Mouse (Mus musculus) midbrain, embryonic 10.5 days (tissue): ENCODE results near the gene Qpct. TPM values are rescaled to one million over a fixed set of nuclear protein-coding genes. Genes with fewer than 3 reads are reported as not detected.

Source experiments
- DNase-seq: peaks from one replicate; pipeline ENCODE4 v3.0.0-alpha.2; 2017; ENCODE audit warnings: low spot score
- H3K27ac ChIP-seq: fragments of 300-500 bp; sonication (generic); replicated peaks from 2 replicates; pipeline ENCODE4 v1.5.1; 2016; ENCODE audit warnings: mild to moderate bottlenecking
- H3K27me3 ChIP-seq: fragments of 300-500 bp; sonication (generic); 2 replicates; pipeline ENCODE4 v1.6.1; 2016; ENCODE audit warnings: low read depth, mild to moderate bottlenecking; ENCODE audit not compliant: poor library complexity, severe bottlenecking
- H3K36me3 ChIP-seq: fragments of 300-500 bp; sonication (generic); 2 replicates; pipeline ENCODE4 v1.6.1; 2016; ENCODE audit warnings: mild to moderate bottlenecking, moderate library complexity
- H3K4me1 ChIP-seq: fragments of 300-500 bp; sonication (generic); 2 replicates; pipeline ENCODE4 v1.6.1; 2016
- H3K4me3 ChIP-seq: fragments of 300-500 bp; sonication (generic); 2 replicates; pipeline ENCODE4 v1.5.1; 2016; ENCODE audit warnings: mild to moderate bottlenecking, moderate library complexity
- H3K9me3 ChIP-seq: fragments of 300-500 bp; sonication (generic); replicated peaks from 2 replicates; pipeline ENCODE4 v1.6.1; 2016; ENCODE audit warnings: mild to moderate bottlenecking
- WGBS: fragments of 180-500 bp; shearing (Covaris S2); methylation state at CpG from one replicate; pipeline ENCODE4 v1.1.7; 2016; 5-methylcytosine and 5-hydroxymethylcytosine counted together
- polyA plus RNA-seq: library from polyadenylated mRNA; unstranded; fragments of >200 nt; fragmentation: Nextera tagmentation; extraction: Ambion mirVana; gene quantifications from 2 replicates; pipeline ENCODE4 v1.2.1, GENCODE M21; 2016

Qpct gene
- polyA plus RNA-seq, 1 experiment from 2014 or later, result 5.8 TPM

DNA sequence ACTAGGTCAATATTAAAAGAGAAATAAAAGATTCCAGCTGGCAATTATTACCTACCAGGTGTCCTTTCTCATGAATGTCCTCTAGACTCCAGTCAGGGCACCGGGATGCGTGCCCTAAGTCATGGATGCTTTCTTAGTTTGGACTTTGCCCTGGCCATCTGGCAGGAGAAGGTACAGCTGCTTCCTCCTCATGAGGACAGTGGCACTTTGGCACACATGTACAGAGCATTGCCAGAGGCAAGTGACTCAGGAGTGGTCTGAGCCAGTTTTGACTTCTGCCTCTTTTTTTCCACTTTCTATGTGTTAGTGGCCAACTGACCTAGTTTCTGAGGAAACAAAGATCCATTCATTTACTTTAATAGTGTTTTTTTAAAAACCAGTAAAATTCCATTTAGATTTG, 84.7 kb downstream of the Qpct start:
- H3K36me3 ChIP-seq, result no peaks in the 10 kb centered on the region
- H3K27me3 ChIP-seq, result no peaks in the 10 kb centered on the region
- no peak overlapping the region for H3K27ac ChIP-seq
- 98% methylated on average over 2 of the region's 2 CpGs for WGBS
- no peaks in the 10 kb centered on the region for H3K4me1 ChIP-seq
- no peak for DNase-seq
- no peak overlapping the region for H3K4me3 ChIP-seq
- no peaks in the 10 kb centered on the region for H3K9me3 ChIP-seq

Other genes starting within 250 kb of the Qpct start
- gene Heatr5b, start 216.5 kb upstream of the Qpct start, polyA plus RNA-seq, result 12.5 and 17.3 TPM in 2 replicates
- gene Gpatch11, start 216.3 kb upstream of the Qpct start, polyA plus RNA-seq, result 35.7 and 38.7 TPM in 2 replicates
- gene Eif2ak2, start 169.3 kb upstream of the Qpct start, polyA plus RNA-seq, result 4.6 and 5.9 TPM in 2 replicates
- 0.10 TPM in 1 of 2 replicates, not detected in the other for gene Sult6b1, start 144.9 kb upstream of the Qpct start, polyA plus RNA-seq
- gene Cebpzos, start 135.4 kb upstream of the Qpct start, polyA plus RNA-seq, result 111 and 116 TPM in 2 replicates
- gene Cebpz, start 114.8 kb upstream of the Qpct start, polyA plus RNA-seq, result 55.8 and 58.4 TPM in 2 replicates
- 51.3 and 55.7 TPM in 2 replicates for gene Ndufaf7, start 114.8 kb upstream of the Qpct start, polyA plus RNA-seq
- 44.3 and 48.2 TPM in 2 replicates for gene Prkd3, start 31.1 kb upstream of the Qpct start, polyA plus RNA-seq